Mouse (Mus musculus) cerebellum, adult 2 months (tissue): Measurements from ENCODE around the gene Gm2310.

Source experiments
- CTCF ChIP-seq: fragments of 200-500 bp; IDR thresholded peaks from 2 replicates; pipeline ENCODE4 v1.5.1; 2011; ENCODE audit warnings: low read depth, mild to moderate bottlenecking, control low read depth, low read length, moderate library complexity, borderline replicate concordance; ENCODE audit not compliant: insufficient read depth
- POLR2A ChIP-seq: fragments of 200-500 bp; IDR thresholded peaks from 2 replicates; pipeline ENCODE4 v1.6.1; 2011; ENCODE audit warnings: low read length, control low read depth, borderline replicate concordance; ENCODE audit not compliant: insufficient read depth

DNA sequence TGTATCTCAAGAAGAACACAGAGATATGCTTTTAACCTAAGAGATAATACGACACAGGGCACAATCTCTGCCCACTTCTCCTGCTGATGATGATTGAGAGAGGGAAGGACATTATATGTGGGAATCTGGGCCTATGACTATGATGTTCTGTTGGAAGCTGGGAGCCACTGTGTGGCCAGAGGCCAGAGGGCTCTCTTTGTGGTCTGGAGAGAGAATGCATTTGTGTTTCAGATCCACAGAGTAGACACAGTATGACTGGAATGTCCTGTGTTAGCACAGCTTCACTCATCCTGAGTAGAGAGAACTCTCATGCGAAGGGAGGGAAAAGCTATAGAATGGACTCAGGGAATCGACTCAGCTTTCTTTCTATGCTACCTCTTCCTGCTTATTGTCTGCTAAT is 44.6 kb upstream of the Gm2310 start:
- TF ChIP-seq POLR2A: no peak
- TF ChIP-seq CTCF: no peak
